Mouse (Mus musculus) mesoderm, embryonic 11.5 days (tissue): ENCODE data around the gene 4931408C20Rik.
A peak's percentile ranks its signal among the peaks of the same experiment; 100 is the strongest.

Experiments used
- DNase-seq: peaks from one replicate; pipeline ENCODE4 v3.0.0-alpha.2; 2012; ENCODE audit warnings: low read depth, low spot score

Gene 4931408C20Rik

GRCm38 (mm10) chr1:26686842-26687760, at the start of gene 4931408C20Rik:
TSS of gene 4931408C20Rik (minus strand) at chr1:26687460.
- DNase-seq, result peak; percentile 43

GRCm38 (mm10) chr1:26687926-26688325, 666 bp upstream of the 4931408C20Rik start:
- peak; percentile 24 for DNase-seq

- DNase-seq, result peak; percentile 38
These were observed 1.1 kb downstream of the 4931408C20Rik start for GRCm38 (mm10) chr1:26685952-26686693.

DNA sequence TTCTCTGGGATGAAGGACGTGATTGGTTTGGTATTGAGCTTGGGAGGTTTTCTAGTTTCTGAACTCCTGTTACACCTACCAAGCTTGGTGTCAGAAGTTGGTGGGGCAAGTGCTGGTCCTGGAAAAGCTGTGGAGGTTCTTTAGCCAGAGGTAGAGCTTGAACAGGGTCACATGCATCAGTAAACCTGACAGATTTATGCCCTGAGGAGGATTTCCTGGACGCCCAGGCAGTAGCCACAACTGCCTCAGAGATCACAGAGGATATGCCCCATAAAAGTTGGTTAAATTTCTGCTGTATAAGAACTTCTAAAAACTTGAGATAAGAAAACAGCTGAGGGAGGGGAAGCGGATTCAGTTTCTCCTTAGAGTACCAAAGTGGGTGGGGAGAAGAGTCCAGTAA, 1.9 kb downstream of the 4931408C20Rik start:
- no peak for DNase-seq

- peak; percentile 11 for DNase-seq
These were observed 37.4 kb downstream of the 4931408C20Rik start for GRCm38 (mm10) chr1:26649704-26650388.

DNA sequence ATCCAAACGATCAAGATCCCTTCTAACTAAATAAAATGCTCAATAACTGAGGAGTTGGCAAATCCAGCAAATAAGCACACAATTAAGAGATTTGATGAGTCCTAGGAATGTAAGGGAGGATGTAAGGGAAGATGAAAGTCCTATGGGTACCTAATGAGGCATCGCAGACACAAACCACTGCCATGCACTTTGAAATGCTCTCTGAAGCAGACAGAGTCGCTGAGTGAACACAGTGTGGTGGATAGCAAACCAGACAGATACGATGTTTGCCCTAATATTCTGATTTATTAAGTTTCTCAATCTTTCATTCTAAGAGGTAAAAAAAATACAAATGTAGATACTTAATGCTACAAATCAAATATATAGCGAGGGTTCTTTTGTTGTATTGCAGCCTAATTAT, 51.2 kb downstream of the 4931408C20Rik start:
- DNase-seq, result no peak
